Mouse (Mus musculus) liver, adult 2 months (tissue): Measurements from ENCODE around the gene Shq1. TPM values are rescaled to one million over a fixed set of nuclear protein-coding genes. Genes with fewer than 3 reads are reported as not detected.

ENCODE experiments used
- DNase-seq: peaks from one replicate; pipeline ENCODE4 v3.0.0-alpha.2; 2011; ENCODE audit warnings: low read depth, low spot score; ENCODE audit errors: extremely low read depth
- H3K27ac ChIP-seq: fragments of 200-500 bp; replicated peaks from 2 replicates; pipeline ENCODE4 v1.5.1; 2012; ENCODE audit warnings: low read depth, mild to moderate bottlenecking, control low read depth, inconsistent platforms, low read length; ENCODE audit not compliant: insufficient read depth
- H3K27me3 ChIP-seq: fragments of 200-500 bp; 2 replicates; pipeline ENCODE4 v1.6.1; 2012; ENCODE audit warnings: mild to moderate bottlenecking, moderate library complexity, low read length, inconsistent platforms; ENCODE audit not compliant: control insufficient read depth, insufficient read depth
- H3K36me3 ChIP-seq: fragments of 200-500 bp; 2 replicates; pipeline ENCODE4 v1.6.1; 2012; ENCODE audit warnings: low read length, inconsistent platforms; ENCODE audit not compliant: control insufficient read depth, insufficient read depth
- H3K4me1 ChIP-seq: fragments of 200-500 bp; 2 replicates; pipeline ENCODE4 v1.6.1; 2011; ENCODE audit warnings: low read length; ENCODE audit not compliant: control insufficient read depth, insufficient read depth
- H3K4me3 ChIP-seq: fragments of 200-500 bp; 2 replicates; pipeline ENCODE4 v1.5.1; 2011; ENCODE audit warnings: low read depth, mild to moderate bottlenecking, control low read depth, low read length, moderate library complexity; ENCODE audit not compliant: insufficient read depth
- H3K79me2 ChIP-seq: fragments of 200-500 bp; 2 replicates; pipeline ENCODE4 v1.6.1; 2012; ENCODE audit warnings: inconsistent platforms, mild to moderate bottlenecking, low read length, moderate library complexity; ENCODE audit not compliant: control insufficient read depth, insufficient read depth
- H3K9ac ChIP-seq: fragments of 200-500 bp; 2 replicates; pipeline ENCODE4 v1.6.1; 2012; ENCODE audit warnings: low read depth, mild to moderate bottlenecking, control low read depth, inconsistent platforms, low read length
- CTCF ChIP-seq: fragments of 200-500 bp; IDR thresholded peaks from 2 replicates; pipeline ENCODE4 v1.5.1; 2011; ENCODE audit warnings: low read depth, low read length, control low read depth
- POLR2A ChIP-seq: fragments of 200-500 bp; IDR thresholded peaks from 2 replicates; pipeline ENCODE4 v1.6.1; 2011; ENCODE audit warnings: low read length, control low read depth; ENCODE audit not compliant: insufficient read depth; ENCODE audit errors: extremely low read depth
- WGBS: fragments of 180-500 bp; shearing (Covaris S2); methylation state at CpG from one replicate; pipeline ENCODE4 v1.1.7; 2018; 5-methylcytosine and 5-hydroxymethylcytosine counted together
- polyA plus RNA-seq: library from polyadenylated mRNA; depleted of rRNA; stranded (reverse); fragments of >200 nt; gene quantifications from 2 replicates; pipeline ENCODE4 v1.2.3, GENCODE M21; 2012
- total RNA-seq: library from RNA; depleted of rRNA; stranded (reverse); fragments of >200 nt; gene quantifications from 2 replicates; pipeline ENCODE4 v1.2.3, GENCODE M21; 2014

The Shq1 gene
- total and polyA plus RNA-seq, 2 experiments: 3.2 to 4.3 TPM

DNA sequence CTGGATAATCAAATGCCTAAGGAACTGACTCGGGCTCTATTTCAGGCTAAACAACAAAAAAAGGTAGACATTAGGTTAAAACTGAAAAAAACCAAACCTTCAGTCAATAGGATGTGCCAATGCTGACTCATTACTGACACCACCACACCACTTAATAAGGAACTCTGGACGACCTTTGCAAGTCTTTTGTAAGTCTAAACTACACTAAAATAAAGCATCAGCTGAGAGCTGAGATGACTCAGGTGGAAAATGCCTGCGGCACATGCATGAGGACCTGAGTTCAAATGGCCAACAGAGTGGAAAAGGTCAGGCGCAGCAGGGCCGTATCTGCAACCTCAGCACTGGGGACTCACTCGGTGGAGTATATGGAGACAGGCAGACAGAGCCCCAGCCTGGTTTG is 69.3 kb downstream of the Shq1 start:
- WGBS: 90% methylated on average over 6 of the region's 6 CpGs
- no peaks in the 10 kb centered on the region; the same call in 1 of the 2 replicates for H3K36me3 ChIP-seq
- TF ChIP-seq POLR2A: no peak
- TF ChIP-seq CTCF: no peak

DNA sequence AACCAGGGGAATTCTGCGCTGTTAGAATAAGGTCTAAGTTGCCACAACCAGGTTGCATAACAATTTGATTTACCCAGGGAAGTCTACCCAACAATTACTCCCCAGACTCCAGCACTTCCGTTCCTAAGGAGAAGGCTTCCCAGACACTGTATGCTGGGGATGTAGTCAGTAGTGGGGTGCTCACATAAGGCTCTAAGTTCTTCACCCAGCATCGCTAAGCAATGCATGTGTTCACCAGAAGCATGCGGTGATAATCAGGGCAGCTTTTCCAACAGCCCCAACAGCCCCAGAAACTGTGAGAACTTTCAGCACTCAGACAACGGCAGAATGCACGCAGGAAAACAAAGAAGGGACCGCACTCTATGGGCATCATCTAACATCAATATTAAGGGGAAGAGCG is 77.1 kb downstream of the Shq1 start:
- Histone ChIP-seq H3K27ac (no peak overlapping the region), H3K27me3 (no peaks in the 10 kb centered on the region), H3K4me3 (no peak overlapping the region), H3K9ac (no peak overlapping the region), H3K36me3 (no peaks in the 10 kb centered on the region; the same call in 1 of the 2 replicates), H3K4me1 (no peaks in the 10 kb centered on the region), H3K79me2 (no peaks in the 10 kb centered on the region)
- TF ChIP-seq POLR2A (no peak), CTCF (no peak)
- no peak for DNase-seq
- WGBS: 90% methylated on average over 8 of the region's 8 CpGs

More for the DNA sequence above, 69.3 kb downstream of the Shq1 start:
- Histone ChIP-seq H3K79me2 (no peaks in the 10 kb centered on the region), H3K4me3 (no peak overlapping the region), H3K9ac (no peak overlapping the region), H3K4me1 (no peaks in the 10 kb centered on the region), H3K27me3 (no peaks in the 10 kb centered on the region), H3K27ac (no peak overlapping the region)
- no peak for DNase-seq

DNA sequence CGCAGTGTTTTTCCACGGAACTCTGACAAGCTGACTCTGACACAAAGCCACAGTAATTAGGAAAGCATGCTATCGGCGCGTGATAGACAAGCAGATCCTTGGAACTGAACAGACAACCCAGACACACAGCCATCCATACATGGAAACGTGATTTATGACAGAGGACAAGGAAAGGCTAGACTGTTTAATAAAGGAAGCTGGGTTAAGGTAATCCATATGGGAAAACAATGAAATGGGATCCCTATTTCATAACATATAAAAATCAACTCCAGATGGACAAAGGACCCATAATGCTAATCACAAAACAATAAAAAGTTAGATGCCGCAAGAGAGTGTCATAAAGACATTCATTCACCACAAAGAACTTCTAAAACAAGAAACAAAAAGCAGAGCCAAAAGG is 78.0 kb downstream of the Shq1 start:
- Histone ChIP-seq H3K27me3 (no peaks in the 10 kb centered on the region), H3K4me1 (peaks cover 3% of the 10 kb centered on the region; the same call in 1 of the 2 replicates), H3K4me3 (no peak overlapping the region), H3K79me2 (no peaks in the 10 kb centered on the region; the same call in 1 of the 2 replicates), H3K36me3 (no peaks in the 10 kb centered on the region), H3K27ac (no peak overlapping the region), H3K9ac (no peak overlapping the region)
- TF ChIP-seq CTCF: no peak
- no peak for TF ChIP-seq POLR2A
- no peak for DNase-seq
- 95% methylated on average over 7 of the region's 7 CpGs for WGBS

DNA sequence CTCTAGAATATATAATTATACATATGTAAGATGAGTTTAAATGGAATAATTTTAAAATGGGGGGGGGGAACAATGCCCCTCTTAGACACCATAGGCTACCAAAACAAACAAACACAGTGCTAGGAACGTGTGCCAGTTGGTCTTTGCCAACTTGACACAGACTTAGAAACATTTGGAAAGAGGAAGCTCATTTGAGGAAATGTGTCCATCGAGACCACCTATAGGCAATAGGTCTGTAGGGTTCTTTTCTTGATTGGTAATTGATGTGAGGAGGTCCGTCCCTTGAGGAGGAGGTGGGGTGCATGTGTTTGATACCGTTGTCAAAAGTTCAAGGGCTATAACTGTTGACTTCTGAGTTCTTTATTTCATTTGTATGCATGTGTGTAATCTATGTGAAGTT is 80.4 kb downstream of the Shq1 start:
- Histone ChIP-seq H3K27ac (no peak overlapping the region), H3K27me3 (no peaks in the 10 kb centered on the region), H3K4me1 (peaks cover 3% of the 10 kb centered on the region; the same call in 1 of the 2 replicates), H3K79me2 (no peaks in the 10 kb centered on the region; the same call in 1 of the 2 replicates), H3K36me3 (no peaks in the 10 kb centered on the region), H3K9ac (no peak overlapping the region), H3K4me3 (no peak overlapping the region)
- DNase-seq: no peak
- WGBS: 75% methylated on average over 4 of the region's 4 CpGs
- TF ChIP-seq POLR2A (no peak), CTCF (no peak)

GRCm38 (mm10) chr6:100588876-100589275 is 82.1 kb downstream of the Shq1 start:
- peaks cover 3% of the 10 kb centered on the region; the same call in 1 of the 2 replicates for H3K4me1 ChIP-seq
- no peak overlapping the region for H3K4me3 ChIP-seq
- no peaks in the 10 kb centered on the region for H3K36me3 ChIP-seq
- TF ChIP-seq CTCF (no peak), POLR2A (no peak)
- 0 out of 2 replicates have a peak overlapping the region, but pooled peaks have one; percentile 40 for H3K27ac ChIP-seq
- H3K79me2 ChIP-seq: no peaks in the 10 kb centered on the region; the same call in 1 of the 2 replicates
- H3K27me3 ChIP-seq: no peaks in the 10 kb centered on the region
- no peak overlapping the region for H3K9ac ChIP-seq
- peak; percentile 82 for DNase-seq
- 13% methylated on average over 3 of the region's 3 CpGs for WGBS

DNA sequence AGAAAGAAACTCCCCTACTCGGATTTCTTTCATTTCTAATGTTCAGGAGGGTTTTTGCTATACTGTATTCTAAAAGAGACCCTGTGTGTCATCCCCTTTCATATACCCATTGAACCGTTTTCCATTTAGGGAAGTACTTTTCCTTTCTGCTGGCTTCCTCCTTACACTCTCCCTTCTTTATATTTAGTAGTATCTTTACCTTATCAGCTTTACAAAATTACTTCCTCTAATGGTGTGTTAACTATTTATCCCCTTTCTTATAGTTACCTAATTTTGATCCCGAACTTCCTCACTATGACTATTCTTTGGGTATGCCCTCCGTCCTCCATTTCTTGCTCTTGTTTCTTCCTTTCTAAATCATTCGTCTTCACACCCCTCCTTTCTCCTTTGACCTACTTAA is 84.2 kb downstream of the Shq1 start:
- Histone ChIP-seq H3K9ac (no peak overlapping the region), H3K36me3 (no peaks in the 10 kb centered on the region), H3K27ac (no peak overlapping the region), H3K79me2 (no peaks in the 10 kb centered on the region; the same call in 1 of the 2 replicates), H3K27me3 (no peaks in the 10 kb centered on the region), H3K4me3 (no peak overlapping the region), H3K4me1 (peaks cover 5% of the 10 kb centered on the region; the same call in 1 of the 2 replicates)
- no peak for TF ChIP-seq CTCF
- no peak for TF ChIP-seq POLR2A
- DNase-seq: no peak
- WGBS: 92% methylated on average over 5 of the region's 5 CpGs
